Mouse (Mus musculus) E14TG2a.4 (cell line): ENCODE results near the gene Satb2.

Experiments used
- CTCF ChIP-seq: conservative IDR thresholded peaks from 2 replicates; pipeline ENCODE4 v1.5.1; 2014; ENCODE audit warnings: low read length
- NANOG ChIP-seq: IDR thresholded peaks from 2 replicates; pipeline ENCODE4 v1.6.1; 2014; ENCODE audit warnings: borderline replicate concordance, low read length, mixed read lengths
- POU5F1 ChIP-seq: IDR thresholded peaks from 2 replicates; pipeline ENCODE4 v1.6.1; 2014; ENCODE audit warnings: low read length, borderline replicate concordance

GRCm38 (mm10) chr1:56971441-56971861 lies 7.0 kb downstream of the Satb2 start:
- no peak for TF ChIP-seq NANOG
- no peak for TF ChIP-seq CTCF
- TF ChIP-seq POU5F1: no peak
